Comparison of ENCODE assay signal across 13 mouse cellular contexts in the genomic region with DNA sequence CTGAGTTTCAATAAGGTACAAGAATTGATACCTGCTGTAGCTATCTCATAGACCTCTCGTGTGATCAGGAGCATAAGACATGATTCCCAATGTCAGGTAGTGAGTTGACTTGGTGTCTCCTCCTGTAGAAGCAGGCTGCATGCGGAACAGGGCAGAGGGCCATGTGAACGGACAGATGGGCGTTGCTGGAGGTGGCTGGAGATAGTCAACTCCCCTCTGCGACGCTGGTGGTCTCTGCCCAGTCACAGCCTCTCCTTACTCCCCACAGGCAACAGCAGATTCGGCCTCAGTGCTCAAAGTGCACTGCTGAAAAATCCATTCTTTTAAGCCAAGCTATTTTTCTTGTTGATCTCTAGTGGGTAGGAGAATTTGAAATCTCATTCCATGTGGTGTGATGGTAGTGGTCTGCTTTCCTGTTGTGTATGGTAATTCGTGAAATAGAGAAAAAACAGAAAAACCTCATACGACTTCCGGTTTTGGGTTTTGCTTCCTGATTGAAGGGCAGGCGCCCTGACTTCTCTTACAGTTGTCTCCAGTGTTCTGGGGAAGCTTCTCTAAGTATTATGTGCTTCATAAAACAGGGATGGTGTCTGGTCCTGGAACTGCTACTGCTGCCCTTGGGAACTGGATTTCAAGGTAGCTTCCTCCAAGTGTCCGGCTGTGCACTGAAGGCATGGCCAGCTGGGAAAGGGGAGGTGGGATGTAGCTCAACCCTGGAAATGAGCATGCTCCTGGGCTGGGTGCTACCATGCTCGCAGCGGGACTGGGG. TPM values are rescaled to one million over a fixed set of nuclear protein-coding genes. Genes with fewer than 3 reads are reported as not detected.
DNase-seq lines count a peak whose midpoint lies in the region; ATAC-seq and TF ChIP-seq lines count a peak whose summit lies in the region.
"Had no signal": no experiment of that assay in that cellular context is flagged by ENCODE, and none has a peak within 500 bp of the region (broad histone marks: within the 10 kb centered on the region; RNA-seq: fewer than 3 reads in every experiment).

A gene (plus strand): TSS at position 479 of the 769 bp plus-strand sequence.

- H3K36me3 ChIP-seq in heart, embryonic 16.5 days (ENCODE audit: control insufficient read depth, insufficient read depth), result no peaks in the 10 kb centered on the region
- no peaks in the 10 kb centered on the region for H3K36me3 ChIP-seq in kidney, adult 2 months (ENCODE audit: control insufficient read depth, insufficient read depth, low read length)
- H3K36me3 ChIP-seq: hindbrain, embryonic 12.5 days; midbrain, embryonic 13.5 days had no signal

- intact Hi-C loops in heart, postnatal 25 days (cut with DNase I), result no loop called here
- intact Hi-C loops in left cerebral cortex, postnatal 10 days (cut with DNase I), result no loop called here

- TF ChIP-seq CTCF in kidney, adult 2 months (conservative IDR thresholded peaks at IDR 0.05; ENCODE audit: insufficient read depth, insufficient read length, low read depth, low read length), result no peak
- TF ChIP-seq CTCF in layer of hippocampus, adult 2 months (conservative IDR thresholded peaks at IDR 0.05), result no peak

- WGBS in heart, embryonic 16.5 days, result 77% methylated on average over 14 of the region's 14 CpGs
- 82% methylated on average over 14 of the region's 14 CpGs for WGBS in kidney, adult 2 months

- H3K4me2 ChIP-seq in heart, embryonic 16.5 days (ENCODE audit: low read depth, low read length), result peak within 1 kb of the TSS; percentile 17; the same call in 1 of the 2 replicates
- H3K4me2 ChIP-seq: hindbrain, embryonic 12.5 days; midbrain, embryonic 13.5 days had no signal

- no peaks in the 10 kb centered on the region for H3K9me3 ChIP-seq in heart, embryonic 16.5 days (replicated peaks; ENCODE audit: control insufficient read depth, low read length)
- H3K9me3 ChIP-seq: hindbrain, embryonic 12.5 days; midbrain, embryonic 13.5 days had no signal

- no peak for DNase-seq in heart, postnatal 25 days (ENCODE audit: low spot score)
- peak; percentile 38 to 43 for DNase-seq in B cell, adult 2 months
- no peak for DNase-seq in kidney, adult 2 months
- DNase-seq in left cerebral cortex, postnatal 10 days (ENCODE audit: extremely low spot score in 1 of 2, low spot score in 2 of 2), result no peak
- no peak for DNase-seq in layer of hippocampus, adult 2 months (ENCODE audit: low spot score in 2 of 2)
- DNase-seq: cerebellum, adult 9-11 months; kidney, postnatal 10 days; left cerebral cortex, postnatal 4 days had no signal

- peak within 1 kb of the TSS; percentile 38 for H3K4me3 ChIP-seq in heart, embryonic 16.5 days (ENCODE audit: low read length)
- no peak within 1 kb of the TSS; the same call in 1 of the 2 replicates for H3K4me3 ChIP-seq in kidney, adult 2 months (ENCODE audit: insufficient read depth, low read depth, low read length)
- no peak within 1 kb of the TSS for H3K4me3 ChIP-seq in layer of hippocampus, adult 2 months
- H3K4me3 ChIP-seq: hindbrain, embryonic 12.5 days; midbrain, embryonic 13.5 days had no signal

- no peak for TF ChIP-seq POLR2A in kidney, adult 2 months (IDR thresholded peaks at IDR 0.05; ENCODE audit: low read depth, low read length)

- H3K27ac ChIP-seq in heart, embryonic 16.5 days (ENCODE audit: low read length), result no peak within 1 kb of the TSS
- no peak within 1 kb of the TSS for H3K27ac ChIP-seq in kidney, adult 2 months (ENCODE audit: insufficient read depth, low read depth, low read length)
- H3K27ac ChIP-seq in layer of hippocampus, adult 2 months, result no peak within 1 kb of the TSS
- H3K27ac ChIP-seq: hindbrain, embryonic 12.5 days; midbrain, embryonic 13.5 days had no signal

- ATAC-seq in heart, embryonic 16.5 days (replicated peaks; ENCODE audit: extremely low read depth, insufficient read depth, low FRiP score), result no peak
- ATAC-seq in erythroid progenitor cell, adult 5-6 weeks (replicated peaks; ENCODE audit: low FRiP score, poor library complexity, severe bottlenecking), result no peak
- peak; percentile 75 for ATAC-seq in megakaryocyte-erythroid progenitor cell, adult 5-6 weeks (replicated peaks; ENCODE audit: low FRiP score, low TSS enrichment, poor library complexity, severe bottlenecking)
- ATAC-seq: midbrain, embryonic 13.5 days had no signal

- H3K9ac ChIP-seq in heart, embryonic 16.5 days (ENCODE audit: low read length), result peak within 1 kb of the TSS; percentile 22; the same call in 1 of the 2 replicates
- H3K9ac ChIP-seq: hindbrain, embryonic 12.5 days; midbrain, embryonic 13.5 days had no signal

- H3K27me3 ChIP-seq in heart, embryonic 16.5 days (ENCODE audit: control insufficient read depth, insufficient read depth, low read length), result no peaks in the 10 kb centered on the region
- no peaks in the 10 kb centered on the region for H3K27me3 ChIP-seq in kidney, adult 2 months (replicated peaks; ENCODE audit: control insufficient read depth, insufficient read depth, low read length)
- H3K27me3 ChIP-seq: hindbrain, embryonic 12.5 days; midbrain, embryonic 13.5 days had no signal

- no peaks in the 10 kb centered on the region for H3K4me1 ChIP-seq in heart, embryonic 16.5 days (ENCODE audit: control insufficient read depth, insufficient read depth, low read length)
- no peaks in the 10 kb centered on the region for H3K4me1 ChIP-seq in kidney, adult 2 months (ENCODE audit: control insufficient read depth, insufficient read depth, low read length)
- H3K4me1 ChIP-seq: hindbrain, embryonic 12.5 days; midbrain, embryonic 13.5 days had no signal

RNA-seq across cellular contexts. Expression of the gene that starts here (rescaled TPM):
- polyA plus RNA-seq in heart, embryonic 16.5 days (2015; fragmentation: Nextera tagmentation; extraction: Ambion mirVana), result 6.4 and 11.2 TPM in 2 replicates
- 1 to 10 TPM; 2.0 to 3.0 TPM for total RNA-seq in heart, postnatal 25 days (2021)
- total RNA-seq in erythroid progenitor cell, adult 5-6 weeks (2015; ENCODE audit: low replicate concordance), result 36.5 and 53.0 TPM in 2 replicates
- 15.0 and 22.4 TPM in 2 replicates for total RNA-seq in erythroid progenitor cell, adult 5-6 weeks (2017; ENCODE audit: low replicate concordance)
- total RNA-seq in megakaryocyte-erythroid progenitor cell, adult 5-6 weeks (2014; fragmentation: Nextera tagmentation), result 26.9 and 36.0 TPM in 2 replicates
- 24.7 and 43.8 TPM in 2 replicates for total RNA-seq in megakaryocyte-erythroid progenitor cell, adult 5-6 weeks (2017)
- polyA plus RNA-seq in kidney, adult 2 months (2012; rRNA removed), result 2.7 and 4.3 TPM in 2 replicates
- under 1 TPM; 0.30 to 0.47 TPM for total RNA-seq in left cerebral cortex, postnatal 10 days (2021)
- not detected for total RNA-seq in layer of hippocampus, adult 2 months (2021)

Comparison
In these comparisons a context has a peak if more than half of its experiments do, and no peak if none do; other contexts are left out.
1. RNA of the gene that starts here (total RNA-seq): 15.0 to 53.0 TPM in erythroid progenitor cell, adult 5-6 weeks and 24.7 to 43.8 TPM in megakaryocyte-erythroid progenitor cell, adult 5-6 weeks; 2.0 to 3.0 TPM in heart, postnatal 25 days, 0.30 to 0.47 TPM in left cerebral cortex, postnatal 10 days and not detected in layer of hippocampus, adult 2 months; every median in the first group is over 4 times any median in the second.
2. DNase-seq: peak in B cell, adult 2 months (2 of 2); none in heart, postnatal 25 days (single experiment), kidney, adult 2 months (single experiment), left cerebral cortex, postnatal 10 days (0 of 2) and layer of hippocampus, adult 2 months (0 of 2).